Mouse (Mus musculus): ENCODE results near the gene Odf3l2.

- TF ChIP-seq KAT2A (conservative IDR thresholded peaks at IDR 0.05; ENCODE audit: low read depth, low read length) (peak; percentile 98), RAD21 (IDR thresholded peaks at IDR 0.05; ENCODE audit: low read depth, low read length) (no peak), ZNF384 (IDR thresholded peaks at IDR 0.05; ENCODE audit: low read depth, low read length) (no peak; the same call in 1 of the 2 replicates), MAFK (IDR thresholded peaks at IDR 0.05; ENCODE audit: borderline replicate concordance, low read depth, low read length) (no peak), CTCF (IDR thresholded peaks at IDR 0.05 in 2 of 3, conservative IDR thresholded peaks at IDR 0.05 in 1 of 3; ENCODE audit: control insufficient read depth in 1 of 3, insufficient read depth in 1 of 3, low read depth in 2 of 3, low read length in 3 of 3, poor library complexity in 1 of 3, severe bottlenecking in 1 of 3) (no peak), GATA1 (IDR thresholded peaks at IDR 0.05; ENCODE audit: low read depth, low read length) (no peak), SIN3A (IDR thresholded peaks at IDR 0.05; ENCODE audit: low read length) (peak; percentile 78), POLR2AphosphoS2 (IDR thresholded peaks at IDR 0.05; ENCODE audit: low read length) (peak; percentile 77; the same call in 1 of the 2 replicates), UBTF (IDR thresholded peaks at IDR 0.05; ENCODE audit: borderline replicate concordance, insufficient read depth, low read depth, low read length) (no peak), E2F4 (IDR thresholded peaks at IDR 0.05; ENCODE audit: borderline replicate concordance, low read depth, low read length) (no peak), ZC3H11A (IDR thresholded peaks at IDR 0.05; ENCODE audit: low read depth, low read length) (no peak), ZKSCAN1 (IDR thresholded peaks at IDR 0.05; ENCODE audit: low read depth, low read length) (no peak)
These were observed 36.2 kb upstream of the Odf3l2 start, which contains the start of gene Cdc34 for GRCm38 (mm10) chr10:79681591-79682245.

Data from MEL (cell line).